8 mouse cellular contexts compared by ENCODE assay signal in the genomic region with DNA sequence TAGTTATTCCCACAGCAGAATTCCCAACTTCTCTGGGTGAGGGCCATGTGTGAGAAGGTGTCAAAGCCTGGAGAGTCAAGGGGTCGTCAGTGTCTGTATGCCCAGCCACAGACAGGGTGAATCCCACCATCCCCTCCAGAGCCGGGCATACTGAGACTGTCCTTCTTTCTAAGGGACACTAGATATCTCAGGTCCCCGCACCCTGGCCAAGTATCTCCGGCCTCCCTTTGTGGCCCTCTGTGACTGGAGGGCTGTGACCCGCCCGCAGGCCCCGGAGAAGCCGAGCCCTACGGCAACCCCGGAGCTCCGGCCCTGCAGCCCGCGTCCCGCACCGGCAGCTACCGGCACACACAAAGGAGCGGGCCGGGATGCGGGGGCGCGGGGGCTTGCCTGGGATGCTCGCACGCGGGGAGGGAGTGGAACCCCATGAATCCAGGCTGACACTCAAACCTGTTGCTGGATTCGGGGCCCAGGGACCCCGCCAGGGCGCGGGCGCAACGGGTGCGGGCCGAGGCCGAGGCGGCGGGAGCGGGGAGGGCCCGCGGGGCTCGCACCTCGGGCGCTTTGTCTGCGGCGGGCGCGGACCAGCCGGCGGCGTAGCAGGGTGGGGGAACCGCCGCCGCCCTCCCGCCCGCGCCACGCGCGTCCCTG. TPM values are rescaled to one million over a fixed set of nuclear protein-coding genes. Genes with fewer than 3 reads are reported as not detected.
DNase-seq lines count a peak whose midpoint lies in the region; ATAC-seq and TF ChIP-seq lines count a peak whose summit lies in the region.

No protein-coding gene starts in this region.

- H3K4me2 ChIP-seq in lung, embryonic 16.5 days (ENCODE audit: low read depth, low read length), result peak overlapping the region; percentile 91
- peak overlapping the region; percentile 70 for H3K4me2 ChIP-seq in hindbrain, embryonic 13.5 days
- peak overlapping the region; percentile 72 for H3K4me2 ChIP-seq in lung, postnatal 0 days (replicated peaks; ENCODE audit: low read depth, low read length)

- H3K36me3 ChIP-seq in lung, embryonic 16.5 days (ENCODE audit: control insufficient read depth, insufficient read depth, low read length), result no peaks in the 10 kb centered on the region
- peaks cover 6% of the 10 kb centered on the region for H3K36me3 ChIP-seq in embryonic facial prominence, embryonic 10.5 days (replicated peaks)
- no peaks in the 10 kb centered on the region for H3K36me3 ChIP-seq in hindbrain, embryonic 13.5 days
- no peaks in the 10 kb centered on the region for H3K36me3 ChIP-seq in lung, postnatal 0 days (ENCODE audit: insufficient read depth, low read length)

- DNase-seq in lung, postnatal 25 days (ENCODE audit: low spot score), result no peak
- peak; percentile 24 to 33 for DNase-seq in adrenal gland, postnatal 36 days
- DNase-seq in embryonic facial prominence, embryonic 10.5 days (ENCODE audit: low spot score), result peak; percentile 64
- no peak for DNase-seq in lung, postnatal 0 days (ENCODE audit: low spot score)
- peak; percentile 63 to 66 for DNase-seq in right cerebral cortex, postnatal 10 days (ENCODE audit: low spot score in 2 of 2)
- no peak for DNase-seq in ovary, postnatal 10 days (ENCODE audit: low spot score)

- TF ChIP-seq EP300 in lung, postnatal 0 days (IDR thresholded peaks at IDR 0.05), result no peak

- H3K27ac ChIP-seq in lung, embryonic 16.5 days (ENCODE audit: low read length), result peak overlapping the region; percentile 68
- H3K27ac ChIP-seq in embryonic facial prominence, embryonic 10.5 days (replicated peaks), result peak overlapping the region; percentile 98
- peak overlapping the region; percentile 92 for H3K27ac ChIP-seq in hindbrain, embryonic 13.5 days
- H3K27ac ChIP-seq in lung, postnatal 0 days (ENCODE audit: low read length), result peak overlapping the region; percentile 68

- no peaks in the 10 kb centered on the region for H3K9me3 ChIP-seq in lung, embryonic 16.5 days (ENCODE audit: control insufficient read depth, low read length)
- H3K9me3 ChIP-seq in embryonic facial prominence, embryonic 10.5 days, result no peaks in the 10 kb centered on the region
- no peaks in the 10 kb centered on the region for H3K9me3 ChIP-seq in hindbrain, embryonic 13.5 days
- H3K9me3 ChIP-seq in lung, postnatal 0 days (ENCODE audit: low read length), result no peaks in the 10 kb centered on the region

- peak; percentile 51 for ATAC-seq in lung, embryonic 16.5 days (ENCODE audit: low read depth)
- ATAC-seq in hindbrain, embryonic 13.5 days (ENCODE audit: low FRiP score), result peak; percentile 75
- ATAC-seq in lung, postnatal 0 days, result peak; percentile 31

- peaks cover 10% of the 10 kb centered on the region for H3K4me1 ChIP-seq in lung, embryonic 16.5 days (replicated peaks; ENCODE audit: control insufficient read depth, insufficient read depth, low read length)
- peaks cover 30% of the 10 kb centered on the region for H3K4me1 ChIP-seq in embryonic facial prominence, embryonic 10.5 days
- peaks cover 35% of the 10 kb centered on the region for H3K4me1 ChIP-seq in hindbrain, embryonic 13.5 days (replicated peaks)
- H3K4me1 ChIP-seq in lung, postnatal 0 days (ENCODE audit: insufficient read depth, low read depth, low read length), result no peaks in the 10 kb centered on the region; the same call in 1 of the 2 replicates

- no peaks in the 10 kb centered on the region for H3K27me3 ChIP-seq in lung, embryonic 16.5 days (ENCODE audit: control insufficient read depth, insufficient read depth, low read depth, low read length)
- H3K27me3 ChIP-seq in embryonic facial prominence, embryonic 10.5 days (replicated peaks; ENCODE audit: low read depth, poor library complexity, severe bottlenecking), result no peaks in the 10 kb centered on the region
- peaks cover 4% of the 10 kb centered on the region; the same call in 1 of the 2 replicates for H3K27me3 ChIP-seq in hindbrain, embryonic 13.5 days
- H3K27me3 ChIP-seq in lung, postnatal 0 days (replicated peaks; ENCODE audit: insufficient read depth, low read length), result no peaks in the 10 kb centered on the region

- TF ChIP-seq CTCF in lung, postnatal 0 days (IDR thresholded peaks at IDR 0.05), result no peak

- WGBS in lung, embryonic 16.5 days, result 2% methylated on average over 31 of the region's 57 CpGs
- WGBS in embryonic facial prominence, embryonic 10.5 days, result 2% methylated on average over 57 of the region's 57 CpGs
- WGBS in hindbrain, embryonic 13.5 days, result under 1% methylated on average over 55 of the region's 57 CpGs
- under 1% methylated on average over 30 of the region's 57 CpGs for WGBS in lung, postnatal 0 days

- H3K4me3 ChIP-seq in lung, embryonic 16.5 days (ENCODE audit: low read length), result peak overlapping the region; percentile 98
- H3K4me3 ChIP-seq in embryonic facial prominence, embryonic 10.5 days, result peak overlapping the region; percentile 75
- H3K4me3 ChIP-seq in hindbrain, embryonic 13.5 days, result peak overlapping the region; percentile 94
- peak overlapping the region; percentile 73 for H3K4me3 ChIP-seq in lung, postnatal 0 days (ENCODE audit: low read depth, low read length)

- H3K9ac ChIP-seq in lung, embryonic 16.5 days (ENCODE audit: low read length), result peak overlapping the region; percentile 96
- H3K9ac ChIP-seq in hindbrain, embryonic 13.5 days, result peak overlapping the region; percentile 99
- H3K9ac ChIP-seq in lung, postnatal 0 days (replicated peaks; ENCODE audit: low read depth), result peak overlapping the region; percentile 71

RNA-seq across cellular contexts. Expression of a gene that starts 0.4 kb away (rescaled TPM):
- 14.8 and 17.1 TPM in 2 replicates for polyA plus RNA-seq in lung, embryonic 16.5 days (2015; fragmentation: Nextera tagmentation; extraction: Ambion mirVana)
- total RNA-seq in adrenal gland, postnatal 36 days (2021), result 10 to 100 TPM; 13.0 to 20.6 TPM
- 23.0 and 25.0 TPM in 2 replicates for polyA plus RNA-seq in embryonic facial prominence, embryonic 10.5 days (2016; fragmentation: Nextera tagmentation; extraction: Ambion mirVana)
- polyA plus RNA-seq in hindbrain, embryonic 13.5 days (2015; fragmentation: Nextera tagmentation; extraction: Ambion mirVana), result 27.8 and 28.7 TPM in 2 replicates
- 11.6 and 11.8 TPM in 2 replicates for polyA plus RNA-seq in lung, postnatal 0 days (2015; fragmentation: Nextera tagmentation; extraction: Ambion mirVana)

Comparison
In these comparisons a context has a peak if more than half of its experiments do, and no peak if none do; other contexts are left out.
1. DNase-seq: peak in adrenal gland, postnatal 36 days (2 of 2), embryonic facial prominence, embryonic 10.5 days (single experiment) and right cerebral cortex, postnatal 10 days (2 of 2); none in lung, postnatal 25 days (single experiment), lung, postnatal 0 days (single experiment) and ovary, postnatal 10 days (single experiment).
2. Peak in every context shown above with its lines, with median percentiles within 50 percentile points of each other: ATAC-seq, H3K27ac ChIP-seq, H3K4me2 ChIP-seq, H3K4me3 ChIP-seq and H3K9ac ChIP-seq.